8 mouse cellular contexts compared by ENCODE assay signal in the genomic region with DNA sequence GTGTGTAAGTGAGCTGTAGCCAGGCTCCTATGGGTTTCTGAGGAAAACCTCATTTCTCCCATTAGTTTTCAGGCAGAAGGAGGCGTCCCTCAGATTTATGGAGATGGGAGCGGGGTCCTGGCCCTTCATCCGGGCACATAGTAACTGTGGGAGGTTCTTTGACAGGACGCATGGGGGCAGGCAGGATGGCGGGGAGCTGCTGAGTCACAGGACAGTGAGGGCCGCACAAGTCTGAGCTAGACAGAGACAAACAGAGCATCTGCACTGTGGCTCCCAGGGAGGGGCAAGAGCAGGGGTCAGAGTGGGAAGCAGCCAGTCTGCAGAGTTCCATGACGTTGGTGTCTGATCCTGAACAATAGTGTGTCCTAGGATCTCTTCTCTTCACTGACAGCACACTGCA.
DNase-seq lines count a peak whose midpoint lies in the region; ATAC-seq lines count a peak whose summit lies in the region.

No protein-coding gene starts in this region.

- DNase-seq in heart, adult 11 months = peak; percentile 95
- no peak for DNase-seq in heart, adult 9 months (ENCODE audit: low spot score in 2 of 2)
- DNase-seq in urinary bladder, postnatal 14 days (ENCODE audit: low spot score) = peak; percentile 53
- DNase-seq in urinary bladder, postnatal 10 days (ENCODE audit: low spot score) = no peak
- DNase-seq in kidney, postnatal 25 days = peak; percentile 54 to 80
- DNase-seq in yolk sac, embryonic 10.5 days (ENCODE audit: low spot score) = peak; percentile 53
- no peak for DNase-seq in retina, embryonic 14.5 days (ENCODE audit: low spot score)

- ATAC-seq in erythroid progenitor cell, adult 5-6 weeks (replicated peaks; ENCODE audit: low FRiP score, poor library complexity, severe bottlenecking) = no peak

Comparison
In these comparisons a context has a peak if more than half of its experiments do, and no peak if none do; other contexts are left out.
1. DNase-seq: peak in heart, adult 11 months (single experiment), urinary bladder, postnatal 14 days (single experiment), kidney, postnatal 25 days (2 of 2) and yolk sac, embryonic 10.5 days (single experiment); none in heart, adult 9 months (0 of 2), urinary bladder, postnatal 10 days (single experiment) and retina, embryonic 14.5 days (single experiment).